Mouse (Mus musculus) stomach, embryonic 15.5 days (tissue): Measurements from ENCODE around the gene Tor2a. TPM values are rescaled to one million over a fixed set of nuclear protein-coding genes. Genes with fewer than 3 reads are reported as not detected.

Experiments used
- ATAC-seq: fragments of 200-750 bp; cut with Nextera tagmentation; 2 replicates; pipeline ENCODE4 v1.8.0; 2017; ENCODE audit warnings: low read depth, moderate number of reproducible peaks, moderate TSS enrichment; ENCODE audit not compliant: insufficient read depth, low FRiP score
- H3K27ac ChIP-seq: fragments of 300-500 bp; sonication (generic); 2 replicates; pipeline ENCODE4 v1.5.1; 2015; ENCODE audit warnings: mild to moderate bottlenecking, inconsistent platforms
- H3K27me3 ChIP-seq: fragments of 300-500 bp; sonication (generic); replicated peaks from 2 replicates; pipeline ENCODE4 v1.6.1; 2015; ENCODE audit warnings: inconsistent platforms
- H3K36me3 ChIP-seq: fragments of 300-500 bp; sonication (generic); 2 replicates; pipeline ENCODE4 v1.6.1; 2015; ENCODE audit warnings: inconsistent platforms
- H3K4me1 ChIP-seq: fragments of 300-500 bp; sonication (generic); 2 replicates; pipeline ENCODE4 v1.6.1; 2015; ENCODE audit warnings: inconsistent platforms
- H3K4me2 ChIP-seq: fragments of 300-500 bp; sonication (generic); 2 replicates; pipeline ENCODE4 v1.6.1; 2015; ENCODE audit warnings: mild to moderate bottlenecking, inconsistent platforms
- H3K4me3 ChIP-seq: fragments of 300-500 bp; sonication (generic); replicated peaks from 2 replicates; pipeline ENCODE4 v1.5.1; 2015; ENCODE audit warnings: inconsistent platforms
- H3K9ac ChIP-seq: fragments of 300-500 bp; sonication (generic); 2 replicates; pipeline ENCODE4 v1.6.1; 2015; ENCODE audit warnings: inconsistent platforms
- H3K9me3 ChIP-seq: fragments of 300-500 bp; sonication (generic); 2 replicates; pipeline ENCODE4 v1.6.1; 2016; ENCODE audit warnings: inconsistent platforms
- WGBS: fragments of 180-500 bp; shearing (Covaris S2); methylation state at CpG from one replicate; pipeline ENCODE4 v1.1.7; 2015; 5-methylcytosine and 5-hydroxymethylcytosine counted together
- polyA plus RNA-seq: library from polyadenylated mRNA; unstranded; fragments of >200 nt; fragmentation: Nextera tagmentation; extraction: Ambion mirVana; gene quantifications from 2 replicates; pipeline ENCODE4 v1.2.1, GENCODE M21; 2015

Gene Tor2a
- polyA plus RNA-seq, 1 experiment from 2014 or later = 63.8 TPM

GRCm38 (mm10) chr2:32718761-32719160 is 38.3 kb upstream of the Tor2a start:
- no peak for ATAC-seq
- WGBS = 51% methylated on average over 9 of the region's 9 CpGs
- Histone ChIP-seq H3K27me3 (no peaks in the 10 kb centered on the region), H3K36me3 (no peaks in the 10 kb centered on the region), H3K9me3 (no peaks in the 10 kb centered on the region), H3K4me1 (peaks cover 27% of the 10 kb centered on the region), H3K9ac (no peak overlapping the region), H3K4me2 (no peak overlapping the region), H3K4me3 (no peak overlapping the region), H3K27ac (no peak overlapping the region)

- Histone ChIP-seq H3K27ac (peak overlapping the region; percentile 32; the same call in 1 of the 2 replicates), H3K36me3 (no peaks in the 10 kb centered on the region), H3K9me3 (no peaks in the 10 kb centered on the region), H3K4me1 (peaks cover 15% of the 10 kb centered on the region), H3K9ac (no peak overlapping the region), H3K4me3 (no peak overlapping the region), H3K27me3 (no peaks in the 10 kb centered on the region), H3K4me2 (peak overlapping the region; percentile 44; the same call in 1 of the 2 replicates)
- WGBS = 87% methylated on average over 3 of the region's 3 CpGs
- no peak for ATAC-seq
Observed at GRCm38 (mm10) chr2:32720053-32720452, 37.0 kb upstream of the Tor2a start.

- ATAC-seq = peak; percentile 27; the same call in 1 of the 2 replicates
- Histone ChIP-seq H3K9me3 (no peaks in the 10 kb centered on the region), H3K4me1 (peaks cover 15% of the 10 kb centered on the region), H3K36me3 (no peaks in the 10 kb centered on the region), H3K27ac (peak within 1 kb of the TSS; percentile 41), H3K4me3 (peak within 1 kb of the TSS; percentile 33), H3K9ac (no peak within 1 kb of the TSS), H3K4me2 (peak within 1 kb of the TSS; percentile 44), H3K27me3 (no peaks in the 10 kb centered on the region)
- WGBS = 16% methylated on average over 8 of the region's 8 CpGs
Observed at GRCm38 (mm10) chr2:32720681-32721229, 36.3 kb upstream of the Tor2a start, which contains the start of gene Sh2d3c. Sh2d3c (plus strand) TSS chr2:32721055.

- peak overlapping the region; percentile 33 for H3K4me3 ChIP-seq
- H3K4me1 ChIP-seq = peaks cover 17% of the 10 kb centered on the region
- no peaks in the 10 kb centered on the region for H3K9me3 ChIP-seq
- no peak for ATAC-seq
- no peaks in the 10 kb centered on the region for H3K36me3 ChIP-seq
- H3K9ac ChIP-seq = no peak overlapping the region
- peak overlapping the region; percentile 44 for H3K4me2 ChIP-seq
- H3K27ac ChIP-seq = peak overlapping the region; percentile 31
- H3K27me3 ChIP-seq = no peaks in the 10 kb centered on the region
- 44% methylated on average over 6 of the region's 6 CpGs for WGBS
Observed at GRCm38 (mm10) chr2:32722046-32722445, 35.0 kb upstream of the Tor2a start.

GRCm38 (mm10) chr2:32722581-32722980 is 34.5 kb upstream of the Tor2a start:
- no peaks in the 10 kb centered on the region for H3K9me3 ChIP-seq
- H3K9ac ChIP-seq = no peak overlapping the region
- no peak overlapping the region for H3K27ac ChIP-seq
- ATAC-seq = no peak
- peak overlapping the region; percentile 44; the same call in 1 of the 2 replicates for H3K4me2 ChIP-seq
- peaks cover 19% of the 10 kb centered on the region for H3K4me1 ChIP-seq
- no peaks in the 10 kb centered on the region for H3K36me3 ChIP-seq
- WGBS = 42% methylated on average over 3 of the region's 3 CpGs
- H3K27me3 ChIP-seq = no peaks in the 10 kb centered on the region
- no peak overlapping the region for H3K4me3 ChIP-seq

- no peaks in the 10 kb centered on the region for H3K36me3 ChIP-seq
- no peak overlapping the region for H3K4me2 ChIP-seq
- H3K27ac ChIP-seq = no peak overlapping the region
- no peak for ATAC-seq
- no peak overlapping the region for H3K9ac ChIP-seq
- H3K27me3 ChIP-seq = no peaks in the 10 kb centered on the region
- H3K4me1 ChIP-seq = peaks cover 27% of the 10 kb centered on the region
- WGBS = 76% methylated on average over 4 of the region's 4 CpGs
- H3K9me3 ChIP-seq = no peaks in the 10 kb centered on the region
- H3K4me3 ChIP-seq = no peak overlapping the region
Observed at GRCm38 (mm10) chr2:32724149-32724548, 32.9 kb upstream of the Tor2a start.

- Histone ChIP-seq H3K9me3 (no peaks in the 10 kb centered on the region), H3K4me3 (no peak overlapping the region), H3K27me3 (no peaks in the 10 kb centered on the region), H3K4me2 (no peak overlapping the region), H3K9ac (no peak overlapping the region), H3K36me3 (no peaks in the 10 kb centered on the region), H3K27ac (no peak overlapping the region), H3K4me1 (peaks cover 30% of the 10 kb centered on the region)
- WGBS = 72% methylated on average over 16 of the region's 16 CpGs
- ATAC-seq = no peak
Observed at GRCm38 (mm10) chr2:32724832-32725790, 31.9 kb upstream of the Tor2a start.

- peaks cover 33% of the 10 kb centered on the region for H3K4me1 ChIP-seq
- 1% methylated on average over 16 of the region's 16 CpGs for WGBS
- H3K9ac ChIP-seq = no peak overlapping the region
Observed at GRCm38 (mm10) chr2:32727435-32727834, 29.6 kb upstream of the Tor2a start.

GRCm38 (mm10) chr2:32728463-32728862 is 28.6 kb upstream of the Tor2a start:
- no peak for ATAC-seq
- Histone ChIP-seq H3K36me3 (no peaks in the 10 kb centered on the region), H3K9me3 (no peaks in the 10 kb centered on the region), H3K4me1 (peaks cover 36% of the 10 kb centered on the region), H3K27ac (peak overlapping the region; percentile 35; the same call in 1 of the 2 replicates), H3K4me2 (peak overlapping the region; percentile 68), H3K27me3 (no peaks in the 10 kb centered on the region), H3K4me3 (peak overlapping the region; percentile 44), H3K9ac (no peak overlapping the region; the same call in 1 of the 2 replicates)
- 44% methylated on average over 7 of the region's 7 CpGs for WGBS

More at GRCm38 (mm10) chr2:32727435-32727834, 29.6 kb upstream of the Tor2a start:
- peak; percentile 97 for ATAC-seq
- Histone ChIP-seq H3K4me3 (peak overlapping the region; percentile 44), H3K27me3 (no peaks in the 10 kb centered on the region), H3K4me2 (peak overlapping the region; percentile 68), H3K27ac (peak overlapping the region; percentile 63), H3K36me3 (no peaks in the 10 kb centered on the region), H3K9me3 (no peaks in the 10 kb centered on the region)

- peak overlapping the region; percentile 68; the same call in 1 of the 2 replicates for H3K4me2 ChIP-seq
- H3K4me3 ChIP-seq = no peak overlapping the region
- H3K9me3 ChIP-seq = no peaks in the 10 kb centered on the region
- no peaks in the 10 kb centered on the region for H3K27me3 ChIP-seq
- no peak for ATAC-seq
- 67% methylated on average over 4 of the region's 4 CpGs for WGBS
- peaks cover 41% of the 10 kb centered on the region for H3K4me1 ChIP-seq
- H3K27ac ChIP-seq = peak overlapping the region; percentile 82; the same call in 1 of the 2 replicates
- no peak overlapping the region for H3K9ac ChIP-seq
- H3K36me3 ChIP-seq = no peaks in the 10 kb centered on the region
Observed at GRCm38 (mm10) chr2:32729547-32729946, 27.5 kb upstream of the Tor2a start.

- Histone ChIP-seq H3K4me1 (peaks cover 46% of the 10 kb centered on the region), H3K9ac (no peak overlapping the region), H3K9me3 (no peaks in the 10 kb centered on the region), H3K27me3 (no peaks in the 10 kb centered on the region), H3K36me3 (no peaks in the 10 kb centered on the region), H3K4me3 (no peak overlapping the region), H3K27ac (peak overlapping the region; percentile 82), H3K4me2 (peak overlapping the region; percentile 68)
- no peak for ATAC-seq
- 27% methylated on average over 11 of the region's 11 CpGs for WGBS
Observed at GRCm38 (mm10) chr2:32730854-32731253, 26.2 kb upstream of the Tor2a start.

GRCm38 (mm10) chr2:32731911-32732310 is 25.1 kb upstream of the Tor2a start:
- no peak for ATAC-seq
- H3K27me3 ChIP-seq = no peaks in the 10 kb centered on the region
- H3K9ac ChIP-seq = no peak overlapping the region
- H3K4me3 ChIP-seq = no peak overlapping the region
- H3K36me3 ChIP-seq = no peaks in the 10 kb centered on the region
- H3K9me3 ChIP-seq = no peaks in the 10 kb centered on the region
- peak overlapping the region; percentile 68; the same call in 1 of the 2 replicates for H3K4me2 ChIP-seq
- peak overlapping the region; percentile 82 for H3K27ac ChIP-seq
- H3K4me1 ChIP-seq = peaks cover 46% of the 10 kb centered on the region
- WGBS = 59% methylated on average over 4 of the region's 4 CpGs
